Mouse (Mus musculus) adrenal gland, adult 18-20 months (tissue): ENCODE measurements around the gene Thbs3. TPM values are rescaled to one million over a fixed set of nuclear protein-coding genes. Genes with fewer than 3 reads are reported as not detected.
"Not testable (repeated sequence)": the region's sequence is repeated elsewhere in the genome, so short reads cannot be mapped to it uniquely, and the experiment has no call there.

Source experiments
- DNase-seq, 2 experiments: peaks; one replicate each; pipeline ENCODE4 v3.0.0; 2021 to 2022; ENCODE audit warnings: low spot score in 2 of 2
- total RNA-seq, 2 experiments: library from RNA; stranded (reverse); gene quantifications; 1 replicate in 1 of 2; 2 replicates in 1 of 2; pipeline ENCODE4 v1.2.3; 2021

Gene Thbs3
- total RNA-seq, 2 experiments from 2014 or later: 7.9 to 14.5 TPM

GRCm38 (mm10) chr3:89195979-89196877 is 18.8 kb upstream of the Thbs3 start:
- DNase-seq: peak; percentile 73 to 75

GRCm38 (mm10) chr3:89199839-89200238 is 15.1 kb upstream of the Thbs3 start:
- DNase-seq: no peak

DNA sequence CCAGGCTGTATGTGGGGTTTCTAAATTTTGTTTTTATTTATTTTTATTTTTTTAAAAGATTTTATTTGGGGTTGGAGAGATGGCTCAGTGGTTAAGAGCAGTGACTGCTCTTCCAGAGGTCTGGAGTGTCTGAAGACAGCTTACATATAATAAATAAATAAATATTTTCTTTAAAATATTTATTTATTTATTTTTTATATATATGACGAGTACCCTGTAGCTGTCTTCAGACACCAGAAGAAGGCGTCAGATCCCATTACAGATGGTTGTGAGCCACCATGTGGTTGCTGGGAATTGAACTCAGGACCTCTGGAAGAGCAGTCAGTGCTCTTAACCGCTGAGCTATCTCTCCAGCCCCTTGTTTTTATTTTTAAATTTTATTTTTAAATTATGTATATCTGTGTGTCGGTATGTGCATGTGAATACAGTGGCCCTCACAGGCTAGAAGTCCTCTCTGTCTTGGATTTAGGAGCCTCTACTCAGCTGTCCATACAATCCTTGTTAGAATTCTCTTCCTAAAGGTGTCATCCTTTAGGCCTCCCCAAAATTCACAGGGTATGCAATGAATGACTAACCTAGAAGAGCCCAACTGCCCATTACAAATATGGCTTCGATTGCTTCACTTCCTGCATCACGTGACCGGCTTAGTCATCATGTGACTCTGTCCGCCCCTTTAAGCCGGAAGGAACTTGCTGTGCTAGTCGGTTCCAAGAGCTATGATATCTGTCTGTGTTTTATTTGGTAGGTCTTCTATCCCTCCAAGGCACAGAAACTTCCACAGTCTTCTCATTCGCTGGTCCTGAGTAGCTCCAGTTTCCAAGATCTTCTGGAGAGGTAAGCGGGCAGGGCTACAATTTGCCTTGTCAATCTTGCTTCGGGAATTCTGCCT is 12.5 kb upstream of the Thbs3 start, which contains the start of gene Gba:
Gba (plus strand) TSS at position 676 of the 889 bp plus-strand sequence.
- peak; percentile 89 to 91 for DNase-seq

DNA sequence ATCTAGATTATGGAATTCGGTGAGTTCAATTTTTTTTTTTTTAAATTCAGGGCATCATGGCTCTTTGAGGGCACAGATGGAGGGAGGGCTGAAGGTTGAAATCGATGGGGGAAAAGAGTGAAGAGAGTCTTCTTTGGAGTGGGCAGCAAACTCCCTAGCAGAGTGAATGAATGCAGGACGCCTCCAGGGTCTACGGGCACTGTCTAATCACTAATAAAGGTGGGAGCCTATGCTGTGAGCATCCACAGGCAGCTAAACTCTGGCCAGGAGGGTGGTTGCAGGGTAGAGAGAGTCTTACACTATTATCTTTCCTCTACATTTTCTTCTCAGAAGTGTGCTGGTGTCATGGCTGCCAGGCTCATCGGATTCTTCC is 11.9 kb upstream of the Thbs3 start:
- no peak for DNase-seq

DNA sequence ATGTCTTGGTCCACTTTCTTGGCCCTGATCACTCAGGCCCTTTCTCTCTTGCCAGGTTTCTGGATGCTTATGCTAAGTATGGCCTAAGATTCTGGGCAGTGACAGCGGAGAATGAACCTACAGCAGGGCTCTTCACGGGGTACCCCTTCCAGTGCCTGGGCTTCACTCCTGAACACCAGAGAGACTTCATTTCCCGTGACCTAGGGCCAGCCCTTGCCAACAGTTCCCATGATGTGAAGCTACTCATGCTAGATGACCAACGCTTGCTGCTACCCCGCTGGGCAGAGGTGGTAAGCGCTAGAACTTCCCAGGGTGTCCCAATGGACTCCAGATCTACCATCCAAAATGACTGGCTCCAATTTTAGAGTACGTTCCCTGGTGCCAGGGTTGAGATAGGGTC is 8.9 kb upstream of the Thbs3 start:
- DNase-seq: no peak

DNA sequence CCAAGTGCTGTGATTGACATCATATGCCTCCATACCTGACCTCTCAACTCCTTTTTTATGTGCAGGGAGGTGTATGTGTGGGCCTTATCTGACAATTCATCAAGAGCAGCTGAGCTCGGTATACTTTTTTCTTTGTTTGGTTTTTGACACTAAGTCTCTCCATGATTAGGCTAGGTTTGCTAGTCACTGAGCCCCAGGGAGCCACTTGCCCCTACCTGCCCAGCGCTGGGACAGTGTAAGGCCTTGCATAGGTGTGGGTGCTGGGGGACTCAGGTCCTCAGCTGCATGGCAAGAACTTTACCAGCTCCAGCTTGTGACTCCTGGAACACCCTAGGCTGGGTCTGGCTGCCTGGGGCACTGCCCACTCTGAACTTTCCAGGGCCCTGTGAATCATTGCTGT is 8.3 kb upstream of the Thbs3 start:
- DNase-seq: no peak

DNA sequence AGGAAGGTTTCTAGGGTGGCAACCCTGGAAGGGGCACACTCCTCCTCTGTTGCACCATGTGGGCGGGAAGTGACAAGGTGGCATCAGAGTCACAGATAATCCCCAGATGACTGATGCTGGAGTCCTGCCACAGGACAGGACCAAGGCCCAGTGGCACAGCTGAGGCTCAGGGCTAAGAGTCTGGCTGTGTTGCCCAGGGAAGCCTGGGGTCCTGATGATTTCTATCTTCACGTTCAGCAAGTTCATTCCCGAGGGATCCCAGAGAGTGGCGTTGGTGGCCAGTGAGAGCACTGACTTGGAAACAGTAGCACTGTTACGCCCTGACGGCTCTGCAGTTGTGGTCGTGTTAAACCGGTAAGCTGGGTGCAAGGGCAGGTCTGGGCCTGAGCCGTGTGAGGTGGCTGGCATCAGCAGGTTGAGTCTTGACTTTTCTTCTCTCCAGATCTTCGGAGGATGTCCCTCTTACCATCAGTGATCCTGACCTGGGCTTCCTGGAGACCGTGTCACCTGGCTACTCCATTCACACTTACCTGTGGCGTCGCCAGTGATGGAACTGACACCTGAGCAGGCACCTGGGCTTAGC is 6.8 kb upstream of the Thbs3 start:
- DNase-seq: no peak

- no peak for DNase-seq
These were observed 6.2 kb upstream of the Thbs3 start for GRCm38 (mm10) chr3:89208736-89209135.

GRCm38 (mm10) chr3:89209731-89210130 is 5.2 kb upstream of the Thbs3 start:
- no peak for DNase-seq

GRCm38 (mm10) chr3:89210162-89210561 is 4.8 kb upstream of the Thbs3 start:
- DNase-seq: no peak

GRCm38 (mm10) chr3:89210731-89211130 is 4.2 kb upstream of the Thbs3 start:
- DNase-seq: no peak

GRCm38 (mm10) chr3:89213803-89214530 is 1.0 kb upstream of the Thbs3 start:
- peak; percentile 87 to 90 for DNase-seq

DNA sequence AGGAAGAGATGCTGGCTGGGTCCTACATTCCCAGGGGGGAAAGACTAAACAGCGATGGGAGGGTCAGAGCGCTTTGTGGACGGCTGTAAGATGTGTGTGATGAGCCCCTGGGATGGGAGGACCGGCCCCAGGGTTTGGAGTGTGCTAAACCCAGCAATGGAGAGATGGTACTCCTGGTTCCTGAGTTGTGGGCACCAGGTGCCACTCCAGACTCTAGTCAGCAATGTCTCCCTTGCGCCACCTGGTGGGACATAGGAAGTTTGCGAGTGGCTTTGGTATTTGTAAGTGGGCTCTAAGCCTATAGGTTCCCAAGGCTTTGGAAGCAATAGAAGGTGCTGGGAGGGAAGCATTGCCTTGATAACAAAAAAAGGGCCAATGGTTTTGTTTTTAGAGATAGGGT is 873 bp downstream of the Thbs3 start:
- peak; percentile 73 to 81 for DNase-seq

DNA sequence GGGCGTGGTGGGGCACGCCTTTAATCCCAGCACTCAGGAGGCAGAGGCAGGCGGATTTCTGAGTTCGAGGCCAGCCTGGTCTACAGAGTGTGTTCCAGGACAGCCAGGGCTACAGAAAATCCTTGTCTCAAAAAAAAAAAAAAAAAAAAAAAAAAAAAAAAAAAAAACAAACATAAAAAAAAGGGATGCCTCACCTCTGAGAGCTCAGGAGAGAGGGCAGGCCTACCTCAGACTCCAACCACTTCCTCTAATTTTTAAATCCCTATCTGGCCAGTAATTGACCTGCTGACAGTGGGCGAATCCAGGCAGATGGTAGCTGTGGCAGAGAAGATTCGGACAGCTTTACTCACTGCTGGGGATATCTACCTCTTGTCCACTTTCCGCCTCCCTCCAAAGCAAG is 1.4 kb downstream of the Thbs3 start:
- not testable (repeated sequence) for DNase-seq

- no peak for DNase-seq
These were observed 3.3 kb downstream of the Thbs3 start for GRCm38 (mm10) chr3:89218271-89218670.

GRCm38 (mm10) chr3:89219546-89219945 is 4.6 kb downstream of the Thbs3 start:
- no peak for DNase-seq

DNA sequence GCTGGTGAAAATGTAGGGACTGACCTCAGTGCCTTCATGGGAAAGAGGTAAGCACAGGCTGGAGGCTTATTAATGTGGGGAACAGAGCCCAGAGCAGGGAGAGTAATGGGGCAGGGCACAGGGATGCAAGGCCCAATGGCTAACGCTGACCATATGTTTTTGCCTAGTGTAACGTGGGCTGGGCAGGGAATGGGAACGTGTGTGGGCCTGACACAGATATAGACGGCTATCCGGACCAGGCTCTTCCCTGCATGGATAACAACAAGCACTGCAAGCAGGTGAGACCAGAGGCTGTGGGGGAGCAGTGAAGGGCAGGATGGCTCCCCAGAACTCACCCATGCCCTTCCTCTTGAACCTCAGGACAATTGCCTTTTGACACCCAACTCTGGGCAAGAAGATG is 6.2 kb downstream of the Thbs3 start:
- no peak for DNase-seq

GRCm38 (mm10) chr3:89224796-89225195 is 9.8 kb downstream of the Thbs3 start:
- DNase-seq: no peak

- DNase-seq: no peak
These were observed 10.4 kb downstream of the Thbs3 start for GRCm38 (mm10) chr3:89225321-89225815.

DNA sequence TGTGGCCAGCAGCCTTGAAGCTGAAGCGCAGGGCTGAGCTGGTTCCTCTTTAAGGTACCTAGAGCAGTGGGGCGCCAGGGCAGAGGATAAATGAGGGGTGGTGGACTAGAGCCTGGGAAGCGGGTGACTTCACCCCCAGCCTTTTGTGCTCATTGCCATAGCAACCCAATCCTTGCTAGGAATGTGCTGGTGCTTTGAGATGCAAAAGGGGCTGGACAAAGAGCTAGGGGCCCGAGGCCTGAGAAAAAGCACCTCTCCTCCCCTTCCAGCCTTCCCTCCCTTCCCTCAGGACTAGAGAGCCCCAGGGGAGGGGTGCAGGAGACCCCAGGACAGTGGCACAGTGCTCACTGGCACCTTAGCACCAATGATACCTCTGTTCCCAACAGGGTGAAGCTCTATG is 10.9 kb downstream of the Thbs3 start:
- DNase-seq: no peak

GRCm38 (mm10) chr3:89226361-89226760 is 11.4 kb downstream of the Thbs3 start:
- DNase-seq: no peak
